Mouse (Mus musculus): ENCODE data around the gene Prps1l3.

Gene Prps1l3

GRCm38 (mm10) chr12:57243671-57244495 is 13.7 kb downstream of the Prps1l3 start:
- peak; percentile 75 for DNase-seq (ENCODE audit: low spot score)

DNA sequence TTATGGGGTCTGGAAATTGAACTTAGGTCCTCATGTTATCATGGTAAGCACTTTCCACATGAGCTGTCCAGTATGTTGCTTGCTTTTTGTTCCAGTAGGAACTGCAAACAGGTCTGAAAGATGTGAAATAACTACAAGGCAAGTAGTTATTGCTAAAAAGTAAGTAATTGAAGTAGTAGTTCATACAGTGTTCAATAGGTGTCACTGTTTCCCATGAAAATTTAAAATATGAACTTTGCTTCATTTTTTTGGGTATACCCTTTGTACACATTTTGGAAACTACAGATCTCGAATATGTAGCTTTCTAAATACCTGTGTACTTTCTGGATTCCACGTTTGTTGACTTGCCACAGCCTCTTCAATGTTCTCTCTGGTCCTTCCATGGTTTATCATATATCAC is 28.4 kb downstream of the Prps1l3 start:
- DNase-seq (ENCODE audit: low spot score), result peak; percentile 54

- peak; percentile 66 for DNase-seq (ENCODE audit: low spot score)
Measured at GRCm38 (mm10) chr12:57275456-57275855, 45.2 kb downstream of the Prps1l3 start.

GRCm38 (mm10) chr12:57281155-57282114 is 51.2 kb downstream of the Prps1l3 start:
- peak; percentile 73 for DNase-seq (ENCODE audit: low spot score)

DNA sequence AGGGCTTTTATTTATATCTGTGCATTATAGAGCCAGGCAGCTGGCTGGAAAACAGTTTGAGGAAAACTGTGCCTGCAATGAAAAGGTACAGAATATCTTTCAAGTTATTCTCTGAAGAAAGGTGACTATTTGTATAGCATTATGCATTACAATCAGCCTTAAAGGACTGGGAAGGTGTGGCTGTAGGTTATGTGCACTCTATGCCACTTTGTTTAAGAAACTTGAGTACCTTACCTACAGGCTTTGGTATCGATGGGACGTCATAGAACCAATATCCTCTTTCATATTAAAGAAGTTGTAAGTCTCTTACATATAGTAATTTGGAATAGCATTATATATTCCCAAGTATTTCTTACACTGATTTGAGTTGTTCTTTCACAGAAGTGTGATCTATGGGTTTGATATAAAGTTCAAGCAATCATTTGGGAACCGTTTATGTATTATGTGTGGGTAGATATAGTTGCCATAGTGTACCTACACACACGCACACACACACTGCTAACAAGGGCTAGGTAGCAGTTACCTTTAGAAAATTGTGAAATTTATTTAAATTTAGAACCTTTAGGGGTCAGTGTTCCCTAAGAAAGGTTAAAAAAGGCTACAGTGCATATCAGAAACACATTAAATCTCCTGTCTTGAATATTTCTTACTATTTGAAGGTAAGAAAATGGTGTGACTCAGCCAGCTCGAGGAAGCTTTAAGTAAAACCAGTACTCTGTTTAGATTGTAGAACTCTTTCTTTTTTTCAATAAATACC is 55.3 kb downstream of the Prps1l3 start:
- DNase-seq (ENCODE audit: low spot score), result peak; percentile 3

Measured in adipocyte (in vitro differentiated cells).